Mouse (Mus musculus) intestine, embryonic 14.5 days (tissue): ENCODE data around the gene Tigd3. TPM values are rescaled to one million over a fixed set of nuclear protein-coding genes. Genes with fewer than 3 reads are reported as not detected.

Experiments
- ATAC-seq: fragments of 200-750 bp; cut with Nextera tagmentation; replicated peaks from 2 replicates; pipeline ENCODE4 v1.8.0; 2017; ENCODE audit warnings: low read depth, moderate number of reproducible peaks, moderate TSS enrichment, moderate library complexity; ENCODE audit not compliant: low FRiP score, low TSS enrichment
- DNase-seq: peaks from one replicate; pipeline ENCODE4 v3.0.0-alpha.2; 2018; ENCODE audit warnings: low spot score
- H3K27ac ChIP-seq: fragments of 300-500 bp; sonication (generic); 2 replicates; pipeline ENCODE4 v1.5.1; 2014; ENCODE audit warnings: low read depth, mild to moderate bottlenecking, control low read depth
- H3K27me3 ChIP-seq: fragments of 300-500 bp; sonication (generic); replicated peaks from 2 replicates; pipeline ENCODE4 v1.6.1; 2014; ENCODE audit warnings: low read length, control low read depth; ENCODE audit not compliant: control insufficient read depth, insufficient read depth
- H3K36me3 ChIP-seq: fragments of 300-500 bp; sonication (generic); 2 replicates; pipeline ENCODE4 v1.6.1; 2014; ENCODE audit warnings: low read length, control low read depth; ENCODE audit not compliant: control insufficient read depth, insufficient read depth
- H3K4me1 ChIP-seq: fragments of 300-500 bp; sonication (generic); replicated peaks from 2 replicates; pipeline ENCODE4 v1.6.1; 2014; ENCODE audit warnings: low read length, control low read depth, mixed read lengths; ENCODE audit not compliant: control insufficient read depth, insufficient read depth
- H3K4me2 ChIP-seq: fragments of 300-500 bp; sonication (generic); 2 replicates; pipeline ENCODE4 v1.6.1; 2014; ENCODE audit warnings: low read length
- H3K4me3 ChIP-seq: fragments of 300-500 bp; sonication (generic); 2 replicates; pipeline ENCODE4 v1.5.1; 2014; ENCODE audit warnings: low read depth, low read length, control low read depth, mixed read lengths
- H3K9ac ChIP-seq: fragments of 300-500 bp; sonication (generic); 2 replicates; pipeline ENCODE4 v1.6.1; 2014; ENCODE audit warnings: mild to moderate bottlenecking, low read length
- H3K9me3 ChIP-seq: fragments of 300-500 bp; sonication (generic); 2 replicates; pipeline ENCODE4 v1.6.1; 2016; ENCODE audit warnings: low read length, control low read depth; ENCODE audit not compliant: control insufficient read depth
- WGBS: fragments of 180-500 bp; shearing (Covaris S2); extraction: QIAGEN DNeasy Blood & Tissue Kit; methylation state at CpG from one replicate; pipeline ENCODE4 v1.1.7; 2014; 5-methylcytosine and 5-hydroxymethylcytosine counted together
- polyA plus RNA-seq: library from polyadenylated mRNA; unstranded; fragments of >200 nt; fragmentation: Nextera tagmentation; extraction: Ambion mirVana; gene quantifications from 2 replicates; pipeline ENCODE4 v1.2.1, GENCODE M21; 2014

Gene Tigd3
- polyA plus RNA-seq = 2.0 and 2.1 TPM in 2 replicates

DNA sequence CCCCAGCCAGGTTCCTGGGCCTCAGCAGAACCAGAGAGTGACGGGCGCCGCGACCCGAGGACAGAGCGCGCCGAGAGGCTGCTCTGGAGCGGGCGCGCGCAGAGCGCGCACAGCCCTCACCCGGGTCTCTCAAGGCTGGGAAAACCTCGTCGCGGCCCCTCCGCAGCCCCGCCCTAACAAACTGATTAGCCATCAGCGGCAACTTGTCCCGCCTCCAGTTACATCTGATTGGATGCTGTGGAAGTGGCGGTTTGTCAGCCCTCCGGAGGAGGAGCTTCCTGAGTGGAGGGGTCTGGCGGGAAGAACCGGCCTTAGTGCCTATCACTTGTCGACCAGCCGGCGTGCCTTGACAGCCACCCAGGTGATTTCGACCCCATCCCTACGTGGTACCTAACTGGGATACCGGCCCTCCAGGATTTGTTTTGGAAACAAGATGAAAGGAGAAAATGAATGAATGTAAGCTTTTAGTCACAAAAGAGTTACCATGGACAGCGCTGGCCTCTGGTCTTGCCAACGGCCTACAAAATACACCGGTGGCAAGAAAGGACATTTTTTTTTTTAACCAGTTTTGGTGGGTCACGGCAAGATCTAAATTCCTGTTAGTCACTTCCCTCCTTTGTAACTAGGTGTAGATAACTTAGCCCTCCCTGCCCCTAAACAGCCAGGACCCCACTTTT, at the start of gene Tigd3:
Tigd3 (minus strand) TSS at position 148 of the 677 bp plus-strand sequence.
- no peaks in the 10 kb centered on the region for H3K9me3 ChIP-seq
- H3K9ac ChIP-seq = peak within 1 kb of the TSS; percentile 67
- DNase-seq = peak; percentile 96
- peaks cover 6% of the 10 kb centered on the region for H3K4me1 ChIP-seq
- H3K4me2 ChIP-seq = peak within 1 kb of the TSS; percentile 85
- WGBS = 3% methylated on average over 36 of the region's 36 CpGs
- no peaks in the 10 kb centered on the region for H3K27me3 ChIP-seq
- H3K27ac ChIP-seq = no peak within 1 kb of the TSS
- H3K4me3 ChIP-seq = peak within 1 kb of the TSS; percentile 65
- peak; percentile 90 for ATAC-seq
- H3K36me3 ChIP-seq = peaks cover 45% of the 10 kb centered on the region

DNA sequence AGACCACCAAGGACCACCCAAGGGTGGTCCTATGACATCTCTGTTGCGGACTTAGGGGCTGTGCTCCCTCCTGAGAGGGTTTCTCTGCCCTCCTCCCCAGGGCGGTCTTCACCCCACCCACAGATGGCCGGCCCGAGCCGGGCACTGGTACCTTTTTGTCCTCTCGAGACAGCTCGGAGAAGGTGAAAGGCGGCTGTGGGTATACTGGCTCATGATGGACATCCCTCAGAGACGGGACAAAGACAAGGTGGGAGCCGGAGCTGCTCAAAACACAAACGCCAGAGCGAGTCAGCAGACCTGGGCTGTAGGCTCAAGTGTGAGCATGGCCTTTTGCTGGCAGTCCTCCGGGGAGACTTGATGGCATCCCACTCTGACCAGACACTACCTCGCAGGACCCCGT, 49.5 kb upstream of the Tigd3 start:
- H3K9ac ChIP-seq = no peak overlapping the region
- WGBS = 93% methylated on average over 15 of the region's 15 CpGs
- peaks cover 52% of the 10 kb centered on the region for H3K36me3 ChIP-seq
- ATAC-seq = no peak
- H3K9me3 ChIP-seq = no peaks in the 10 kb centered on the region
- no peak overlapping the region for H3K4me3 ChIP-seq
- no peak overlapping the region for H3K4me2 ChIP-seq
- no peak for DNase-seq
- no peak overlapping the region for H3K27ac ChIP-seq
- no peaks in the 10 kb centered on the region for H3K27me3 ChIP-seq
- peaks cover 16% of the 10 kb centered on the region for H3K4me1 ChIP-seq

DNA sequence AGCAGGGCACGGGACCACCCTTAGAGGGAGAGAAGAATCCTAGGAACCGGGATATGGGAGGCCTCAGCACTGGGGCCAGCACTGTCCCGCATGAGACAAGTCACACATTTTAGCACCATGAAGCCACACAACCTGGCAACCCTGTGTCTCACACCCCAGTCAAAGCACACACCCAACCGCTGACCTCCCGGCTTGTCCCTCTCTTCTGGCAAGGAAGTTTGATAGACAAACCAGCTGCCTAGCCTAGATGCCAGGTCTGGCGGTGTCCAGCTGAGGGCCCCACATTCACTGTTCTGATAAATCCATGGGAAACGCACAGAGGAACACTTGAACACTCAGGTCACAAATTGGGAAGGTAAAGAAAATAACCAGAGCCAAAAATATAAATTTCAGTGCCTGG, 48.6 kb upstream of the Tigd3 start:
- Histone ChIP-seq H3K9ac (no peak overlapping the region), H3K4me3 (no peak overlapping the region), H3K27ac (no peak overlapping the region), H3K4me1 (peaks cover 25% of the 10 kb centered on the region), H3K27me3 (no peaks in the 10 kb centered on the region), H3K9me3 (no peaks in the 10 kb centered on the region), H3K36me3 (peaks cover 45% of the 10 kb centered on the region), H3K4me2 (no peak overlapping the region)
- ATAC-seq (no peak), DNase-seq (no peak)
- 90% methylated on average over 7 of the region's 7 CpGs for WGBS

DNA sequence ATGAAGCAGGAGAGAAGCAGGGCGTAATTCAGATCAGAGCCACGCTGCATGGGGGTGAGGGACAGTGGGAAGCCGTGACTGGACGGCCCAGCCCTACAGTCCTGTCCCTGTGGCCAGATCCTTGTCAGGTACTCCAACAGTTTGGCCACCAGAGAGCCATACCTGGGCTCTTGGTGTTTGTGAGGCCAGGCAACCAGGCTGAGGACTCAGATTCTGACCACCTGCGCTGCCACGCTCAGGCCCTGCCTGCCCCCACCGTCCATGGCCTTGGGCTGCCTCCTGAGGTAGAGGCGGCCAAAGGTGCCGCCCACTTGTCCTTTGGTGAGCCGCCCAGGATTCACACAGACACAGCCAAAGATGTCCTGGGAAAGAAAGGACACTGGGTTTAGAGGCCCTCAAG, 46.7 kb upstream of the Tigd3 start:
- H3K27ac ChIP-seq = no peak overlapping the region
- no peak overlapping the region for H3K9ac ChIP-seq
- peaks cover 30% of the 10 kb centered on the region for H3K36me3 ChIP-seq
- H3K4me3 ChIP-seq = no peak overlapping the region
- H3K4me1 ChIP-seq = peaks cover 26% of the 10 kb centered on the region
- 91% methylated on average over 10 of the region's 10 CpGs for WGBS
- H3K9me3 ChIP-seq = no peaks in the 10 kb centered on the region
- ATAC-seq (no peak), DNase-seq (no peak)
- no peak overlapping the region for H3K4me2 ChIP-seq
- H3K27me3 ChIP-seq = no peaks in the 10 kb centered on the region

DNA sequence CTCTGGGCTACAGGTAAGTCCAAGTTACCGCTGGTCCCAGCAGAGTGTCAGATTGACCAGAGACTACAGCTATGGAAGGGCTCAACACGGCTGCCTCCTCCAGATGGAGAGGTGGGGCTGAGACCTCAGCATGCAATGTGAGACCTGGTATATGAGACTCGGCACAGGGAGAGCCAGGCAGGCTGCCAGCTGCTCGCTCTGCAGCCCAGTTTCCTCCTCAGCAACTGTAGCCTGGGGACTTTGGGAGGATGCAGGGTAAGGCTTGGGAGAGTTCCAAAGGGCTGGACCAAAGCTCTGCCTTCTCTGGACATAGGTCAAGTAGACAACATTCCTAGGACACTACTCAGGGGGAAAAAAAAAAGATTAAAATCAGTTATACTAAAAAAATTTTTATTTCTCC, 46.2 kb upstream of the Tigd3 start:
- ATAC-seq (no peak), DNase-seq (no peak)
- no peaks in the 10 kb centered on the region for H3K27me3 ChIP-seq
- H3K9ac ChIP-seq = no peak overlapping the region
- H3K4me3 ChIP-seq = no peak overlapping the region
- H3K27ac ChIP-seq = no peak overlapping the region
- no peak overlapping the region for H3K4me2 ChIP-seq
- WGBS = 58% methylated on average over 4 of the region's 4 CpGs
- peaks cover 30% of the 10 kb centered on the region for H3K36me3 ChIP-seq
- no peaks in the 10 kb centered on the region for H3K9me3 ChIP-seq
- H3K4me1 ChIP-seq = peaks cover 26% of the 10 kb centered on the region

DNA sequence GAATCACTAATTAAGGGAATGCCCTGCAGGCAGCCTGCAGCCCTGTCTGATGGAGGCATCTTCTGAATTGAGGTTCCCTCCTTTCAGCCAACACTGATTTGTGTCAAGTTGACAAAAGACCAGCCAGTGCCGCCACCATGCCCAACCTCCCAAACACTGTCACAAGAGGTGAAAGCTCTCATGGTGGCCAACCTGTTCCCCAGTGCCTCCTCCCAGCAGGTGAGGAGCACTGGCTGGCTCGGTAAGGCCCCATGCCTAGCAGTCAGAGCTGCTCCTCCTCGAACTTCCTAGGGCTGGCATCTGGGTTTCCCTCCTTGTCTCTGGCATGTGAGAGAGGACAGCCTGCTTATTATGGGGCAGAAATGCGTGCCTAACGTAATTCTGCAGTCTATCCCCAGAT, 45.8 kb upstream of the Tigd3 start:
- Histone ChIP-seq H3K36me3 (peaks cover 30% of the 10 kb centered on the region), H3K9ac (no peak overlapping the region), H3K27ac (no peak overlapping the region), H3K4me3 (no peak overlapping the region), H3K27me3 (no peaks in the 10 kb centered on the region), H3K9me3 (no peaks in the 10 kb centered on the region), H3K4me1 (peaks cover 24% of the 10 kb centered on the region), H3K4me2 (no peak overlapping the region)
- no peak for ATAC-seq
- WGBS = 87% methylated on average over 5 of the region's 5 CpGs
- DNase-seq = no peak

DNA sequence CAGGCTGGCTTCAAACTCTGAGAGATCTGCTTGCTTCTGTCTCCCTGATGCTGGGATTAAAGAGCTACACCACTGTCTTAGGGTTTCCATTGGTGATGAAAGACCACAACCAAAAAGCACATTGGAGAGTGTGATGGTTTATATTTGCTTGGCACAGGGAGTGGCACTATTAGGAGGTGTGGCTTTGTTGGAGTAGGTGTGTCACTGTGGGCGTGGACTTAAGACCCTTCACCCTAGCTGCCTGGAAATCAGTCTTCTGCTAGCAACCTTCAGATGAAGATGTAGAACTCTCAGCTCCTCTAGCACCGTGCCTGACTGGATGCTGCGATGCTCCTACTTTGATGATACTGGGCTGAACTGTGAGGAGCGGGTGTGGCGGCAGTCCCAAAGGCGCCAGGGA, 44.6 kb upstream of the Tigd3 start:
- Histone ChIP-seq H3K36me3 (peaks cover 29% of the 10 kb centered on the region), H3K4me2 (no peak overlapping the region), H3K4me3 (no peak overlapping the region), H3K27ac (no peak overlapping the region), H3K27me3 (no peaks in the 10 kb centered on the region), H3K9ac (no peak overlapping the region), H3K9me3 (no peaks in the 10 kb centered on the region), H3K4me1 (peaks cover 19% of the 10 kb centered on the region)
- no peak for ATAC-seq
- WGBS = 86% methylated on average over 6 of the region's 6 CpGs
- no peak for DNase-seq

DNA sequence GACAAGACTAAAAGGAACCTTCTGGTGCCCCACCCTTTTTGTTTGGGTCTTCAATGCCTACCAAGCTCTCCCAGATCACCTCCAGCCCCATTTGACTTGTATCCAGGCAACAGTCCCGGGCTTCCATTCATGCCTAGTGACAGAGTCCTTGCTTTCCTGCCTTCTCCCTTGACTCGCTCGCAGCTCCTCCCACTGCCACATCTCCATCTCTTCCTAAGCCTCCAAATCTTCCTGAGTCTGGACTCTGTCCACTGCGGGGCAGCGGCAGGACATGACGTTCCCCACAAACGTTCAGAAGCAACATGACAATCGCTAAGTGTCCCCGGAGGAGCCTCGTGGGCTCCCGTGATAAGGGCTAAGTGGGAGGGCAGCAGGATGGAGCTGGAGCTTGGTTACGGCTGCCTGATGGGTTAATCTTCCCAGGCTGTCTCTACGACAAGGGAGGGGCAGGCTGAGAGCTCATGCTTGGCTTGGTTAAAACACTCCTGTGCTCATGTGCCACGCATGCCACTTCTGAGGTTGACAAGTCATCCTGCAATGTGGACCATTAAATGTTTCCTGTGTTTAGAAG, 44.0 kb upstream of the Tigd3 start:
- Histone ChIP-seq H3K36me3 (peaks cover 26% of the 10 kb centered on the region), H3K4me3 (no peak overlapping the region), H3K4me2 (peak overlapping the region; percentile 3; the same call in 1 of the 2 replicates), H3K27me3 (no peaks in the 10 kb centered on the region), H3K9ac (no peak overlapping the region), H3K4me1 (peaks cover 19% of the 10 kb centered on the region), H3K9me3 (no peaks in the 10 kb centered on the region), H3K27ac (no peak overlapping the region)
- ATAC-seq (no peak), DNase-seq (no peak)
- 20% methylated on average over 14 of the region's 14 CpGs for WGBS
